8 mouse cellular contexts compared by ENCODE assay signal in the genomic region with DNA sequence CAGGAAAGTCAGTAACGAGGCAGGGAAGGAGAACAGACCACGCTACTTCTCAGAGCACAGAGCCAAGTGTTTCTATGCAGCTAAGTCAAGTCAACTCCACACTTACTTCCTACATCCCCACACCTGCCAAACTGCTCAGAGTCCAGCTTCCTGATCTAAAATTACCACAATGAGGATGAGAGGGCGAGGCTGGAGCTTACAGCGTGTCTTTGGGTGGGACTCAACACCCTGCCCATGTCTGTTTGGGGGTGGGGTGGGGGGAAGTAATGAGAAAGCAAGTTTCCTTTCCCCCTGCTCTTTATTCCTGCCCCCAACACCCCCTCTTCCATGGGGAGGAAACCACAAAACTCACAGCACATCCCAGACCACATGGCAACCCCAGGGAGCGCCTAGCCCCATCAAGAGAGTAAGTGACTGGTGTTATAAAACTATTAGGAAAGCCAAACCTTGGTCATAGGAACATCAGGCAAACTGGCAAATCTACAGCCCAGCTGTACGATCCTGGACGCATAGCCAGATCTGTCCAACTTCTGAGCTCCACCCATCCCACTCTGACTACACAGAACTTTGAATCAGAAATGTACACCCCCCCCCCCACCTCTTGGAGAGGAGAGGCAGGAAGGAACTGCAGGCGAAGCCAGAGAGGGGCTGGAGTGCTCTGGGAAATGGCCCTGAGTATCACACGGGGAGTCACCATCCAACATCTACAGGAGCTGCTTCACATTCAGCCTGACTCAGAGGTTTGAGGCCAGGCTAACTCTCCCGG.
DNase-seq lines count a peak whose midpoint lies in the region; ATAC-seq lines count a peak whose summit lies in the region.

No protein-coding gene starts in this region.

- H3K9ac ChIP-seq in midbrain, embryonic 15.5 days, result no peak overlapping the region
- no peak overlapping the region; the same call in 1 of the 2 replicates for H3K9ac ChIP-seq in heart, embryonic 11.5 days (ENCODE audit: low read depth, low read length)
- H3K9ac ChIP-seq in stomach, embryonic 15.5 days, result no peak overlapping the region

- 0 out of 2 replicates have a peak, but pooled peaks cover 3% of the 10 kb centered on the region for H3K36me3 ChIP-seq in midbrain, embryonic 10.5 days
- H3K36me3 ChIP-seq in midbrain, embryonic 15.5 days (replicated peaks), result no peaks in the 10 kb centered on the region
- 0 out of 2 replicates have a peak, but pooled peaks cover 2% of the 10 kb centered on the region for H3K36me3 ChIP-seq in heart, embryonic 11.5 days (ENCODE audit: control insufficient read depth, insufficient read depth, low read length)
- peaks cover 3% of the 10 kb centered on the region; the same call in 1 of the 2 replicates for H3K36me3 ChIP-seq in stomach, embryonic 15.5 days

- H3K4me1 ChIP-seq in midbrain, embryonic 10.5 days, result peaks cover 11% of the 10 kb centered on the region; the same call in 1 of the 2 replicates
- peaks cover 9% of the 10 kb centered on the region; the same call in 1 of the 2 replicates for H3K4me1 ChIP-seq in midbrain, embryonic 15.5 days
- peaks cover 21% of the 10 kb centered on the region for H3K4me1 ChIP-seq in heart, embryonic 11.5 days (ENCODE audit: control insufficient read depth, insufficient read depth, low read length)
- H3K4me1 ChIP-seq in stomach, embryonic 15.5 days, result 0 out of 2 replicates have a peak, but pooled peaks cover 10% of the 10 kb centered on the region

- no peak overlapping the region for H3K4me2 ChIP-seq in midbrain, embryonic 15.5 days
- H3K4me2 ChIP-seq in heart, embryonic 11.5 days, result no peak overlapping the region
- H3K4me2 ChIP-seq in stomach, embryonic 15.5 days, result no peak overlapping the region

- DNase-seq in midbrain, embryonic 10.5 days (ENCODE audit: low spot score), result no peak
- peak; percentile 25 for DNase-seq in large intestine, adult 2 months (ENCODE audit: low read depth, low spot score)
- DNase-seq in urinary bladder, postnatal 14 days (ENCODE audit: low spot score), result no peak
- no peak for DNase-seq in adrenal gland, postnatal 10 days
- no peak for DNase-seq in right cerebral cortex, postnatal 4 days

- WGBS in midbrain, embryonic 10.5 days, result 79% methylated on average over 10 of the region's 10 CpGs
- 77% methylated on average over 10 of the region's 10 CpGs for WGBS in midbrain, embryonic 15.5 days
- WGBS in heart, embryonic 11.5 days (ENCODE audit: insufficient replicate concordance), result 51% methylated on average over 10 of the region's 10 CpGs
- 12% methylated on average over 10 of the region's 10 CpGs for WGBS in large intestine, adult 2 months
- 46% methylated on average over 10 of the region's 10 CpGs for WGBS in stomach, embryonic 15.5 days

- 0 out of 2 replicates have a peak overlapping the region, but pooled peaks have one; percentile 43 for H3K27ac ChIP-seq in midbrain, embryonic 10.5 days (replicated peaks)
- H3K27ac ChIP-seq in midbrain, embryonic 15.5 days, result no peak overlapping the region
- H3K27ac ChIP-seq in heart, embryonic 11.5 days (ENCODE audit: low read depth, low read length), result peak overlapping the region; percentile 68
- peak overlapping the region; percentile 74 for H3K27ac ChIP-seq in stomach, embryonic 15.5 days

- no peak for ATAC-seq in midbrain, embryonic 15.5 days (replicated peaks)
- ATAC-seq in heart, embryonic 11.5 days (replicated peaks; ENCODE audit: insufficient number of reproducible peaks, low FRiP score, low TSS enrichment), result 0 out of 2 replicates have a peak, but pooled peaks have one; percentile 20
- peak; percentile 68; the same call in 1 of the 2 replicates for ATAC-seq in stomach, embryonic 15.5 days (ENCODE audit: insufficient read depth, low FRiP score, low read depth)

- no peak overlapping the region for H3K4me3 ChIP-seq in midbrain, embryonic 10.5 days
- no peak overlapping the region for H3K4me3 ChIP-seq in midbrain, embryonic 15.5 days
- H3K4me3 ChIP-seq in heart, embryonic 11.5 days (ENCODE audit: low read depth, low read length), result no peak overlapping the region
- no peak overlapping the region for H3K4me3 ChIP-seq in stomach, embryonic 15.5 days (replicated peaks)

- H3K9me3 ChIP-seq in midbrain, embryonic 10.5 days (replicated peaks), result no peaks in the 10 kb centered on the region
- H3K9me3 ChIP-seq in midbrain, embryonic 15.5 days, result no peaks in the 10 kb centered on the region
- no peaks in the 10 kb centered on the region for H3K9me3 ChIP-seq in heart, embryonic 11.5 days (replicated peaks; ENCODE audit: control insufficient read depth, low read length)
- H3K9me3 ChIP-seq in stomach, embryonic 15.5 days, result no peaks in the 10 kb centered on the region

- no peaks in the 10 kb centered on the region for H3K27me3 ChIP-seq in midbrain, embryonic 10.5 days (ENCODE audit: low read depth, poor library complexity, severe bottlenecking)
- no peaks in the 10 kb centered on the region for H3K27me3 ChIP-seq in midbrain, embryonic 15.5 days (replicated peaks)
- no peaks in the 10 kb centered on the region for H3K27me3 ChIP-seq in heart, embryonic 11.5 days (ENCODE audit: control insufficient read depth, insufficient read depth, low read length)
- H3K27me3 ChIP-seq in stomach, embryonic 15.5 days (replicated peaks), result no peaks in the 10 kb centered on the region
